Mouse (Mus musculus) stomach, embryonic 14.5 days (tissue): ENCODE measurements at regions not wholly inside any gene's neighbourhood (a gene's known extent, or its start where the extent isn't known, plus 50 kb on each side); places are given as distances from the start of the nearest gene placed in this dataset.

Source experiments
- ATAC-seq: fragments of 200-750 bp; cut with Nextera tagmentation; 2 replicates; pipeline ENCODE4 v1.8.0; 2017; ENCODE audit warnings: low read depth, moderate TSS enrichment; ENCODE audit not compliant: insufficient number of reproducible peaks, insufficient read depth, low FRiP score
- H3K27ac ChIP-seq: fragments of 300-500 bp; sonication (generic); 2 replicates; pipeline ENCODE4 v1.5.1; 2014; ENCODE audit warnings: mild to moderate bottlenecking, low read length, moderate library complexity, mixed read lengths
- H3K27me3 ChIP-seq: fragments of 300-500 bp; sonication (generic); 2 replicates; pipeline ENCODE4 v1.6.1; 2014; ENCODE audit warnings: low read length, control low read depth, mixed read lengths; ENCODE audit not compliant: control insufficient read depth, insufficient read depth
- H3K36me3 ChIP-seq: fragments of 300-500 bp; sonication (generic); 2 replicates; pipeline ENCODE4 v1.6.1; 2014; ENCODE audit warnings: mild to moderate bottlenecking, control low read depth, low read length, moderate library complexity, mixed read lengths; ENCODE audit not compliant: control insufficient read depth, insufficient read depth
- H3K4me1 ChIP-seq: fragments of 300-500 bp; sonication (generic); 2 replicates; pipeline ENCODE4 v1.6.1; 2014; ENCODE audit warnings: low read length, control low read depth, mixed read lengths; ENCODE audit not compliant: control insufficient read depth, insufficient read depth
- H3K4me2 ChIP-seq: fragments of 300-500 bp; sonication (generic); replicated peaks from 2 replicates; pipeline ENCODE4 v1.6.1; 2014; ENCODE audit warnings: low read depth, low read length, control low read depth
- H3K4me3 ChIP-seq: fragments of 300-500 bp; sonication (generic); 2 replicates; pipeline ENCODE4 v1.5.1; 2014; ENCODE audit warnings: low read depth, low read length, control low read depth
- H3K9ac ChIP-seq: fragments of 300-500 bp; sonication (generic); replicated peaks from 2 replicates; pipeline ENCODE4 v1.6.1; 2014; ENCODE audit warnings: low read depth, mild to moderate bottlenecking, control low read depth, low read length, moderate library complexity, mixed read lengths
- H3K9me3 ChIP-seq: fragments of 300-500 bp; sonication (generic); 2 replicates; pipeline ENCODE4 v1.6.1; 2016; ENCODE audit warnings: low read depth, low read length, control low read depth; ENCODE audit not compliant: control insufficient read depth
- WGBS: fragments of 180-500 bp; shearing (Covaris S2); extraction: QIAGEN DNeasy Blood & Tissue Kit; methylation state at CpG from one replicate; pipeline ENCODE4 v1.1.7; 2014; 5-methylcytosine and 5-hydroxymethylcytosine counted together

DNA sequence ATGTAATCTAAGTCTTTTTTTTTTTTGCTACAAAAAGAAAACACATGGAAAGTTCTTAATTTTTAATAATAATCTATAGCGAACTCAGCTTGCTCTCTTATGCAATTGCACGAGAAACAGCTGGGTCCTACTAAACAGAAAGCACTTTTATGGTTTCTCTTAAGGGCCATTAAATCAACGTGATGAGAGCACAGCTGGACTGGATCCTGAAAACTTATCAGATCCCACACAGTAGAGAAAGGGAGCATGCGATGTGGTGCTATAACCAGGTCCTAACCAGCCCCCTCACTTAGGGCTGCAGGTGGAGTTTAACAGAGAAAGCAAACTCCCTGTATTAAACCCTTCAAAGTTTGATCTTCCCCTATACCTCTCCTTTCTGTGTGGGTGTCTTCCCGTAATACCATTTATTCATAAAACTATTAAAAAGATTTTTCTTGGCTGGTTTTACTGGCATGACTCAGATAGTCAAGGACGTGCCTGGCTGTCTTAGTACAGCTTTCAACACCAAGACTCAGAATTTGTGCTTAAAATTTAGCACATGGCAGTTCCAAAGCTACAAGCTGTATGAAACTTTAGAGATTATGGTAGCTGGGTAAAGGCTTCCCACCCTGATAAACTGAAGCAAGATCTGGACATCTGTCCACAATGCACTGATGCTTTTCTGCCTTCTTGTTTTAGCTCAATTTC is 197.3 kb downstream of the Cenpw start:
- Histone ChIP-seq H3K36me3 (no peaks in the 10 kb centered on the region), H3K9ac (no peak overlapping the region), H3K27me3 (no peaks in the 10 kb centered on the region), H3K4me1 (no peaks in the 10 kb centered on the region), H3K4me3 (no peak overlapping the region), H3K9me3 (no peaks in the 10 kb centered on the region), H3K4me2 (no peak overlapping the region), H3K27ac (no peak overlapping the region)
- ATAC-seq = peak; percentile 74; the same call in 1 of the 2 replicates
- 38% methylated on average over 6 of the region's 6 CpGs for WGBS

GRCm38 (mm10) chr10:30000836-30001235 is 199.5 kb downstream of the Cenpw start:
- WGBS = 56% methylated on average over 2 of the region's 2 CpGs
- H3K4me3 ChIP-seq = no peak overlapping the region
- no peak for ATAC-seq

DNA sequence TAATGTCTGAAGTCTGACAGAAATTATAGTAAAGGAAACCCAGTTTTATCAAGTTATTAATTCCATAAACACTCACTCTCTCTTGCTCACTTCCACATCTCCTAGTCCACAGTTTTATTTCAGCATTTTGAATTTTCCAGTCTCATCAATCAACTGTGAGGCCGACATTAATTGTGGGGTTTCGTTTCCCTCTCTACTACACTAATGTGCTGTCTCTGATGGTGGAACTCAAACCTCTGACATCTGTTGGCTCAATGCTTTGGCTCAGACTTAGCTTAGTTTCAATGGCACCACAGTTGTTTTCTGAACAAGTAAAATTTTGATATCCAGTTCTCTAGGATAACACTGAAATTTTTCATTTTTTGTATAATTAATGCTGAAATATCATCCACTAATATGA is 218.8 kb downstream of the Cenpw start:
- no peaks in the 10 kb centered on the region for H3K36me3 ChIP-seq
- H3K27me3 ChIP-seq = no peaks in the 10 kb centered on the region
- H3K9me3 ChIP-seq = no peaks in the 10 kb centered on the region
- H3K27ac ChIP-seq = no peak overlapping the region
- no peak for ATAC-seq
- no peak overlapping the region for H3K9ac ChIP-seq
- H3K4me3 ChIP-seq = no peak overlapping the region
- no peaks in the 10 kb centered on the region for H3K4me1 ChIP-seq
- no peak overlapping the region for H3K4me2 ChIP-seq
- WGBS = 38% methylated on average over 2 of the region's 2 CpGs

More at GRCm38 (mm10) chr10:30000836-30001235, 199.5 kb downstream of the Cenpw start:
- H3K9me3 ChIP-seq = no peaks in the 10 kb centered on the region
- H3K27me3 ChIP-seq = no peaks in the 10 kb centered on the region
- H3K36me3 ChIP-seq = no peaks in the 10 kb centered on the region
- no peaks in the 10 kb centered on the region for H3K4me1 ChIP-seq
- no peak overlapping the region for H3K9ac ChIP-seq
- H3K27ac ChIP-seq = no peak overlapping the region
- no peak overlapping the region for H3K4me2 ChIP-seq
